Mouse (Mus musculus) CH12.LX (cell line): Measurements from ENCODE around the gene Hdc.

Source experiments
- CTCF ChIP-seq, 2 experiments: IDR thresholded peaks in 1 of 2; conservative IDR thresholded peaks in 1 of 2; 2 replicates each; pipeline ENCODE4 v1.5.1; 2011 to 2012; ENCODE audit warnings: low read depth in 2 of 2, low read length in 2 of 2, improper control_type of control experiment in 1 of 2, inconsistent platforms in 1 of 2, mild to moderate bottlenecking in 1 of 2, moderate library complexity in 1 of 2
- GABPA ChIP-seq: IDR thresholded peaks from 2 replicates; pipeline ENCODE4 v1.6.1; 2012; ENCODE audit warnings: low read depth, low read length, improper control_type of control experiment, inconsistent platforms; ENCODE audit not compliant: insufficient replicate concordance
- KAT2A ChIP-seq: IDR thresholded peaks from 2 replicates; pipeline ENCODE4 v1.6.1; 2012; ENCODE audit warnings: low read length, improper control_type of control experiment, inconsistent platforms; ENCODE audit not compliant: insufficient replicate concordance
- NRF1 ChIP-seq: IDR thresholded peaks from 2 replicates; pipeline ENCODE4 v1.6.1; 2014; ENCODE audit warnings: low read depth, mild to moderate bottlenecking, inconsistent platforms, low read length, improper control_type of control experiment, moderate library complexity
- POLR2A ChIP-seq: IDR thresholded peaks from 2 replicates; pipeline ENCODE4 v1.6.1; 2011; ENCODE audit warnings: low read depth, mild to moderate bottlenecking, improper control_type of control experiment, low read length
- TCF12 ChIP-seq: IDR thresholded peaks from 2 replicates; pipeline ENCODE4 v1.6.1; 2014; ENCODE audit warnings: low read depth, mild to moderate bottlenecking, inconsistent platforms, low read length, improper control_type of control experiment
- UBTF ChIP-seq: IDR thresholded peaks from 2 replicates; pipeline ENCODE4 v1.6.1; 2012; ENCODE audit warnings: low read depth, mild to moderate bottlenecking, inconsistent platforms, low read length, improper control_type of control experiment, moderate library complexity
- ZC3H11A ChIP-seq: IDR thresholded peaks from 2 replicates; pipeline ENCODE4 v1.6.1; 2012; ENCODE audit warnings: low read depth, mild to moderate bottlenecking, inconsistent platforms, low read length, improper control_type of control experiment

GRCm38 (mm10) chr2:126644768-126645167 lies 25.7 kb upstream of the Hdc start:
- no peak for TF ChIP-seq POLR2A
- TF ChIP-seq GABPA = no peak
- TF ChIP-seq CTCF (conservative IDR thresholded peaks at IDR 0.05 in 1 of 2, IDR thresholded peaks at IDR 0.05 in 1 of 2; ENCODE audit: low read depth in 2 of 2, low read length in 2 of 2) = peak in 1 of 2 experiments; percentile 17; a peak in 2 of 4 replicates
- TF ChIP-seq ZC3H11A = no peak
- no peak for TF ChIP-seq UBTF
- TF ChIP-seq KAT2A = no peak
- no peak for TF ChIP-seq TCF12
- TF ChIP-seq NRF1 = no peak
